Comparison of ENCODE assay signal across 11 mouse cellular contexts in the genomic region with DNA sequence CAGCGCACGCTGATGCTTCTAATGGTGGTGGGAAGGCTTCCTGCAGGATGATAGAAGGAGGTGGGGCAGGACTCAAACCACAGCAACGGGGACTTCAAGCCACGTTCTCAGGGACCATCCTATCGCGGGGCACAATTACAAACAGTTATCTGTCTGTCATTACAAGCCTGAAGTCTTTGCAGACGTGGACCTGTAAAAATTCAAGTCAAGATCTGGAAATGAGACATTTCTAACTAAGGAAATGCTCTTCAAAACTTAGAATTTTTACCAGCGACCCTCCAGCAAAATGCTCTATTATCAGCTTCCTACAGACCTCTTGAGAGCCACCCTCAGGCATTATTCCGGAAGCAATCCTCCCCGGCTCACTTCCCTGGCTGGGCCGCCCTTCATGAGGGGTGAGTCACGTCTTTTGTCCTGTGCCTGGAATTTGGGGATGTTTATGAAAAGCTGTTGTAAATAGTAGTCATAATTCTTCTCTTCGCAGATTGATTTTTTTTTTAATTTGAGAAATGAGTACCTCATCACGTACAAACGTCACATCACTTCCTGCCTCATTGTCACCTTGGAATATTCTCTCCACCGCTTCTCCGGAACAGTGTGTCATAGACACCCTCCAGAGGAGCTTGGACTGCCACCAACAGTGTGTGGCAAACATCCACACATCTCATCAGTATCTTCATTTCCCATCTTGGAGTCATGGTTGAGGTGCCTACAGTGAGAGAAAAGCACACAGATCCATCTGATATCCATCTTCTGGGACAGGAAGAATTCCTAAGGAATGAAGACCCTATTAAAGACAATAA. TPM values are rescaled to one million over a fixed set of nuclear protein-coding genes. Genes with fewer than 3 reads are reported as not detected.
DNase-seq lines count a peak whose midpoint lies in the region; ATAC-seq and TF ChIP-seq lines count a peak whose summit lies in the region.
"Had no signal": no experiment of that assay in that cellular context is flagged by ENCODE, and none has a peak within 500 bp of the region (broad histone marks: within the 10 kb centered on the region; RNA-seq: fewer than 3 reads in every experiment).

No protein-coding gene starts in this region.

- 55% methylated on average over 17 of the region's 17 CpGs for WGBS in heart, embryonic 11.5 days (ENCODE audit: insufficient replicate concordance)
- WGBS in kidney, postnatal 0 days: 69% methylated on average over 17 of the region's 17 CpGs
- 69% methylated on average over 17 of the region's 17 CpGs for WGBS in cerebellum, adult 2 months
- WGBS in forebrain, embryonic 11.5 days: 80% methylated on average over 17 of the region's 17 CpGs

- H3K4me2 ChIP-seq in heart, embryonic 11.5 days: peak overlapping the region; percentile 1; the same call in 1 of the 2 replicates
- no peak overlapping the region for H3K4me2 ChIP-seq in kidney, postnatal 0 days (ENCODE audit: low read length)
- no peak overlapping the region for H3K4me2 ChIP-seq in forebrain, embryonic 11.5 days (ENCODE audit: low read depth, low read length, severe bottlenecking)
- H3K4me2 ChIP-seq: embryonic facial prominence, embryonic 13.5 days had no signal

- DNase-seq in frontal cortex, postnatal 10 days (ENCODE audit: low spot score in 2 of 2): no peak
- DNase-seq in kidney, postnatal 0 days (ENCODE audit: low spot score): peak; percentile 65
- DNase-seq in lung, postnatal 14 days: peak; percentile 46
- DNase-seq in cerebellum, adult 2 months: no peak
- DNase-seq in B cell, adult 2 months: no peak
- no peak for DNase-seq in forebrain, embryonic 11.5 days (ENCODE audit: low spot score)
- DNase-seq: gastrocnemius, postnatal 36 days; right cerebral cortex, postnatal 25 days had no signal

- no peaks in the 10 kb centered on the region for H3K36me3 ChIP-seq in heart, embryonic 11.5 days (ENCODE audit: control insufficient read depth, insufficient read depth, low read length)
- no peaks in the 10 kb centered on the region for H3K36me3 ChIP-seq in kidney, postnatal 0 days (ENCODE audit: insufficient read depth, low read length)
- H3K36me3 ChIP-seq in forebrain, embryonic 11.5 days (ENCODE audit: control insufficient read depth, insufficient read depth, low read length): no peaks in the 10 kb centered on the region
- H3K36me3 ChIP-seq: embryonic facial prominence, embryonic 13.5 days had no signal

- peak; percentile 81 for ATAC-seq in frontal cortex, adult (ENCODE audit: low TSS enrichment)
- ATAC-seq in heart, embryonic 11.5 days (replicated peaks; ENCODE audit: insufficient number of reproducible peaks, low FRiP score, low TSS enrichment): no peak
- ATAC-seq in kidney, postnatal 0 days (replicated peaks; ENCODE audit: low FRiP score, low read depth): no peak
- no peak for ATAC-seq in forebrain, embryonic 11.5 days (replicated peaks; ENCODE audit: low FRiP score)

- peak overlapping the region; percentile 35; the same call in 1 of the 2 replicates for H3K27ac ChIP-seq in heart, embryonic 11.5 days (ENCODE audit: low read depth, low read length)
- no peak overlapping the region for H3K27ac ChIP-seq in kidney, postnatal 0 days
- H3K27ac ChIP-seq in cerebellum, adult 2 months (ENCODE audit: insufficient read depth, low read length): no peak overlapping the region
- no peak overlapping the region for H3K27ac ChIP-seq in forebrain, embryonic 11.5 days (ENCODE audit: low read depth, low read length)
- H3K27ac ChIP-seq: embryonic facial prominence, embryonic 13.5 days had no signal

- TF ChIP-seq POLR2A in cerebellum, adult 2 months (IDR thresholded peaks at IDR 0.05; ENCODE audit: borderline replicate concordance, insufficient read depth, low read length): no peak

- peaks cover 3% of the 10 kb centered on the region for H3K4me1 ChIP-seq in heart, embryonic 11.5 days (ENCODE audit: control insufficient read depth, insufficient read depth, low read length)
- peaks cover 6% of the 10 kb centered on the region for H3K4me1 ChIP-seq in kidney, postnatal 0 days (replicated peaks; ENCODE audit: insufficient read depth, low read length)
- no peaks in the 10 kb centered on the region for H3K4me1 ChIP-seq in cerebellum, adult 2 months (ENCODE audit: control insufficient read depth, insufficient read depth, low read length)
- no peaks in the 10 kb centered on the region for H3K4me1 ChIP-seq in forebrain, embryonic 11.5 days (replicated peaks; ENCODE audit: control insufficient read depth, insufficient read depth, low read length)

- H3K4me3 ChIP-seq in heart, embryonic 11.5 days (ENCODE audit: low read depth, low read length): no peak overlapping the region
- no peak overlapping the region for H3K4me3 ChIP-seq in kidney, postnatal 0 days (replicated peaks; ENCODE audit: low read depth, low read length)
- no peak overlapping the region for H3K4me3 ChIP-seq in cerebellum, adult 2 months (replicated peaks; ENCODE audit: insufficient read depth, low read depth, low read length)
- no peak overlapping the region for H3K4me3 ChIP-seq in forebrain, embryonic 11.5 days (ENCODE audit: low read depth, low read length)
- H3K4me3 ChIP-seq: embryonic facial prominence, embryonic 13.5 days had no signal

- no peak for TF ChIP-seq CTCF in kidney, postnatal 0 days (IDR thresholded peaks at IDR 0.05; ENCODE audit: low read depth)
- TF ChIP-seq CTCF in cerebellum, adult 2 months (IDR thresholded peaks at IDR 0.05; ENCODE audit: borderline replicate concordance, insufficient read depth, low read depth, low read length): no peak

- no peak overlapping the region for H3K9ac ChIP-seq in heart, embryonic 11.5 days (ENCODE audit: low read depth, low read length)
- H3K9ac ChIP-seq in kidney, postnatal 0 days (ENCODE audit: low read depth, low read length): no peak overlapping the region
- H3K9ac ChIP-seq in forebrain, embryonic 11.5 days (ENCODE audit: low read length): no peak overlapping the region
- H3K9ac ChIP-seq: embryonic facial prominence, embryonic 13.5 days had no signal

- H3K9me3 ChIP-seq in heart, embryonic 11.5 days (replicated peaks; ENCODE audit: control insufficient read depth, low read length): no peaks in the 10 kb centered on the region
- H3K9me3 ChIP-seq in kidney, postnatal 0 days (replicated peaks; ENCODE audit: low read length): no peaks in the 10 kb centered on the region
- no peaks in the 10 kb centered on the region for H3K9me3 ChIP-seq in forebrain, embryonic 11.5 days (ENCODE audit: control insufficient read depth, low read length)
- H3K9me3 ChIP-seq: embryonic facial prominence, embryonic 13.5 days had no signal

- H3K27me3 ChIP-seq in heart, embryonic 11.5 days (ENCODE audit: control insufficient read depth, insufficient read depth, low read length): no peaks in the 10 kb centered on the region
- no peaks in the 10 kb centered on the region for H3K27me3 ChIP-seq in kidney, postnatal 0 days (ENCODE audit: insufficient read depth, low read length)
- H3K27me3 ChIP-seq in cerebellum, adult 2 months (ENCODE audit: control insufficient read depth, insufficient read depth, low read length): no peaks in the 10 kb centered on the region
- H3K27me3 ChIP-seq in forebrain, embryonic 11.5 days (ENCODE audit: control insufficient read depth, insufficient read depth, low read length): no peaks in the 10 kb centered on the region
- H3K27me3 ChIP-seq: embryonic facial prominence, embryonic 13.5 days had no signal

RNA-seq across cellular contexts. Expression of gene Slc46a3, which starts 23.6 kb away (rescaled TPM):
- polyA plus RNA-seq in heart, embryonic 11.5 days (2014; fragmentation: Nextera tagmentation; extraction: Ambion mirVana): 4.5 and 4.7 TPM in 2 replicates
- polyA plus RNA-seq in kidney, postnatal 0 days (2015; fragmentation: Nextera tagmentation; extraction: Ambion mirVana): 2.9 and 3.0 TPM in 2 replicates
- polyA plus RNA-seq in cerebellum, adult 2 months (2012; rRNA removed): 27.9 and 28.2 TPM in 2 replicates
- polyA plus RNA-seq in forebrain, embryonic 11.5 days (2014; fragmentation: Nextera tagmentation; extraction: Ambion mirVana): 3.0 and 5.3 TPM in 2 replicates

RNA-seq across cellular contexts. Expression of gene Mtus2, which starts 38.9 kb away (rescaled TPM):
- 84.3 and 93.6 TPM in 2 replicates for polyA plus RNA-seq in heart, embryonic 11.5 days (2014; fragmentation: Nextera tagmentation; extraction: Ambion mirVana)
- 3.2 and 4.1 TPM in 2 replicates for polyA plus RNA-seq in kidney, postnatal 0 days (2015; fragmentation: Nextera tagmentation; extraction: Ambion mirVana)
- 33.3 TPM in 2 replicates for polyA plus RNA-seq in cerebellum, adult 2 months (2012; rRNA removed)
- 8.1 and 8.4 TPM in 2 replicates for polyA plus RNA-seq in forebrain, embryonic 11.5 days (2014; fragmentation: Nextera tagmentation; extraction: Ambion mirVana)

RNA-seq across cellular contexts. Expression of gene Pomp, which starts 58.0 kb away (rescaled TPM):
- 350 and 393 TPM in 2 replicates for polyA plus RNA-seq in heart, embryonic 11.5 days (2014; fragmentation: Nextera tagmentation; extraction: Ambion mirVana)
- polyA plus RNA-seq in kidney, postnatal 0 days (2015; fragmentation: Nextera tagmentation; extraction: Ambion mirVana): 521 and 525 TPM in 2 replicates
- 254 and 260 TPM in 2 replicates for polyA plus RNA-seq in cerebellum, adult 2 months (2012; rRNA removed)
- 430 and 492 TPM in 2 replicates for polyA plus RNA-seq in forebrain, embryonic 11.5 days (2014; fragmentation: Nextera tagmentation; extraction: Ambion mirVana)

Comparison
In these comparisons a context has a peak if more than half of its experiments do, and no peak if none do; other contexts are left out.
1. DNase-seq: peak in kidney, postnatal 0 days (single experiment) and lung, postnatal 14 days (single experiment); none in frontal cortex, postnatal 10 days (0 of 2), cerebellum, adult 2 months (0 of 2), B cell, adult 2 months (0 of 2) and forebrain, embryonic 11.5 days (single experiment).